Mouse (Mus musculus) lung, postnatal 0 days (tissue): ENCODE measurements around the gene Cd4. TPM values are rescaled to one million over a fixed set of nuclear protein-coding genes. Genes with fewer than 3 reads are reported as not detected.

Experiments used
- ATAC-seq: fragments of 200-750 bp; cut with Nextera tagmentation; 2 replicates; pipeline ENCODE4 v1.8.0; 2017; ENCODE audit warnings: moderate library complexity
- DNase-seq: peaks from one replicate; pipeline ENCODE4 v3.0.0-alpha.2; 2016; ENCODE audit warnings: low spot score
- H3K27ac ChIP-seq: fragments of 300-500 bp; sonication (generic); 2 replicates; pipeline ENCODE4 v1.5.1; 2014; ENCODE audit warnings: antibody characterized with exemption, mild to moderate bottlenecking, low read length, mixed read lengths
- H3K27me3 ChIP-seq: fragments of 300-500 bp; sonication (generic); replicated peaks from 2 replicates; pipeline ENCODE4 v1.6.1; 2014; ENCODE audit warnings: low read length, mixed read lengths; ENCODE audit not compliant: insufficient read depth
- H3K36me3 ChIP-seq: fragments of 300-500 bp; sonication (generic); 2 replicates; pipeline ENCODE4 v1.6.1; 2014; ENCODE audit warnings: low read length, mixed read lengths; ENCODE audit not compliant: insufficient read depth
- H3K4me1 ChIP-seq: fragments of 300-500 bp; sonication (generic); 2 replicates; pipeline ENCODE4 v1.6.1; 2014; ENCODE audit warnings: antibody characterized with exemption, low read depth, low read length, mixed read lengths; ENCODE audit not compliant: insufficient read depth
- H3K4me2 ChIP-seq: fragments of 300-500 bp; sonication (generic); replicated peaks from 2 replicates; pipeline ENCODE4 v1.6.1; 2014; ENCODE audit warnings: low read depth, mild to moderate bottlenecking, low read length, moderate library complexity, mixed read lengths
- H3K4me3 ChIP-seq: fragments of 300-500 bp; sonication (generic); 2 replicates; pipeline ENCODE4 v1.5.1; 2014; ENCODE audit warnings: low read depth, low read length
- H3K9ac ChIP-seq: fragments of 300-500 bp; sonication (generic); replicated peaks from 2 replicates; pipeline ENCODE4 v1.6.1; 2014; ENCODE audit warnings: low read depth, mild to moderate bottlenecking
- H3K9me3 ChIP-seq: fragments of 300-500 bp; sonication (generic); 2 replicates; pipeline ENCODE4 v1.6.1; 2016; ENCODE audit warnings: low read length, mixed read lengths
- CTCF ChIP-seq: IDR thresholded peaks from 2 replicates; pipeline ENCODE4 v1.5.1; 2016; ENCODE audit warnings: antibody characterized with exemption, mild to moderate bottlenecking
- EP300 ChIP-seq: IDR thresholded peaks from 2 replicates; pipeline ENCODE4 v1.6.1; 2016; ENCODE audit warnings: antibody characterized with exemption, mild to moderate bottlenecking, control low read depth
- WGBS: fragments of 180-500 bp; shearing (Covaris S2); extraction: QIAGEN DNeasy Blood & Tissue Kit; methylation state at CpG from one replicate; pipeline ENCODE4 v1.1.7; 2014; 5-methylcytosine and 5-hydroxymethylcytosine counted together
- polyA plus RNA-seq: library from polyadenylated mRNA; unstranded; fragments of >200 nt; fragmentation: Nextera tagmentation; extraction: Ambion mirVana; gene quantifications from 2 replicates; pipeline ENCODE4 v1.2.1, GENCODE M21; 2015

Cd4 gene
- polyA plus RNA-seq, 1 experiment from 2014 or later, result 0.10 TPM

DNA sequence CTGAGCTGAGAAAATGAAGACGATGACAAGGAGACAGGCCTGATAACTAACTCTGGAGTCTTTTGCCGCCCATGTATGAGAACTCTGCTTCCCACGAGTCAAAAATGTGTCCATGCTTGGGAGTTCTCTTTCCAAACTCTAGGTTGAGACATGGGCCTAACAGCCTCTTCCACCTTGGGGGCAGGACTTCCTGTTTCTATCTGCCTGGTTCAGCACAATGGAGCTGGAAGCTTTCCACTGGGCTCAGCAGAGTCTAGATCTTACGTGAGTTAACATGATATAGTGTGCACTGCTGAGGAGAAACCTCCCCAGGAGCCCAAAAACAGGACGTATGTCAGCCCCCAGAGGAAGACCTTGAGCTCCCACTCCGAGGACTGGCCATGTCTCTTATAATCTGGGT lies 25.2 kb upstream of the Cd4 start:
- TF ChIP-seq CTCF, result no peak
- no peak for TF ChIP-seq EP300
- Histone ChIP-seq H3K27ac (no peak overlapping the region), H3K36me3 (peaks cover 9% of the 10 kb centered on the region; the same call in 1 of the 2 replicates), H3K27me3 (no peaks in the 10 kb centered on the region), H3K9me3 (no peaks in the 10 kb centered on the region), H3K4me2 (no peak overlapping the region), H3K4me1 (peaks cover 14% of the 10 kb centered on the region; the same call in 1 of the 2 replicates), H3K9ac (no peak overlapping the region), H3K4me3 (no peak overlapping the region)
- DNase-seq, result no peak
- 55% methylated on average over 6 of the region's 6 CpGs for WGBS
- ATAC-seq, result no peak

DNA sequence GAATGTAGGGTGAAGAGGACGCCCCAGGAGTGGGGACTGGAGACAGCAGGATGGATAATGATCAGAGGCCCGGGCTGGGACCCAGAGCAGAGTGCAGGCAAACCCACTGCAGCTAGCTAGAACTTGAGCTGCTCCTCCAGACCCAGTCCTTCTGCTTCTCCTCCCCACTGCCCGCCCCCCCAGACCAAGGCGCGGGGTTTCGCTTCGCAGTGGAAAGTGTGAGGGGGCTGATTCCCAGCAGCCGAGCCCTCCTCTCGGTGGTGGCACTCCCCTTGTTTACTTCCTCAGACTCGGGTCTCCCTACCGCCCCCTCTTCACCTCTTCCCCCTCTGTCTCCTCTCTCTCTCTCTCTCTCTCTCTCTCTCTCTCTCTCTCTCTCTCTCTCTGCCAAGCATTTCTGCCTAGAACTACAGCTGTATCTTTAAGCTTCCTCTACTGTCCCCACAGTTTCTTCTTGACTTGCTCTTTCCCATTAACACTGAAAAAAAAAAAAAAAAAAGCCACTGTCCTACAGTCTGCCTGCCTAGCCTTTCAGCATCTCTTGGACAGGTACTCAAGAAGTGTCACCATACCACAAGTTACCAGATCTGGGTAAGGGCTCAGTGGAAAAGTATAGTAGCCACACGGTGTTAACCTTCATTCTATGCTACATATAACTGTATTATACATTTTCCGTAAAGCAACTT lies 23.7 kb upstream of the Cd4 start, which contains the start of gene Lag3:
Gene Lag3, minus strand, starts transcription at position 173 of the 686 bp plus-strand sequence.
- Histone ChIP-seq H3K27ac (no peak within 1 kb of the TSS), H3K9ac (no peak within 1 kb of the TSS), H3K36me3 (peaks cover 9% of the 10 kb centered on the region; the same call in 1 of the 2 replicates), H3K4me3 (no peak within 1 kb of the TSS), H3K4me2 (no peak within 1 kb of the TSS), H3K9me3 (no peaks in the 10 kb centered on the region), H3K4me1 (peaks cover 14% of the 10 kb centered on the region; the same call in 1 of the 2 replicates), H3K27me3 (no peaks in the 10 kb centered on the region)
- 17% methylated on average over 12 of the region's 13 CpGs for WGBS
- ATAC-seq (0 out of 2 replicates have a peak, but pooled peaks have one; percentile 8), DNase-seq (no peak)
- no peak for TF ChIP-seq EP300
- no peak for TF ChIP-seq CTCF

DNA sequence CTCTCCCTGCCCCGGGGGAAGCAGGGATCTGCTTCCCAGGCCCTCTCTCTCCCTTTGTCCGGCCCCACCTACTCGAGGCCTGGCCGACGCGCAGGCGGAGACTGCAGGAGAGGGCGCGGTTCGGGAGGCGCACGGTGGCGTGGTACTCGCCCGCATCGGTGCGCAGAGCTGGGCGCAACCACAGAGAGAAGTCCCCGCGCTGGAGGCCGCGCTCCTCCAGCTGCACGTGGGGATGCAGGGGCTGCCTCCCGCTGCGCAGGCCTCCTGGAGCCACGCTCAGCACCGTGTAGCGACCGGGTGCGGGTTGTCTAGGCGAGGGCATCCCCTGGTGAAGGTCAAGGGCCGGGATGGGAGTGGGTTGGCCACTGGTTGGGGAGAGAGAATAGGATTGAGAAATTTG lies 22.0 kb upstream of the Cd4 start:
- Histone ChIP-seq H3K27ac (no peak overlapping the region), H3K27me3 (no peaks in the 10 kb centered on the region), H3K4me1 (peaks cover 5% of the 10 kb centered on the region; the same call in 1 of the 2 replicates), H3K9ac (no peak overlapping the region), H3K36me3 (peaks cover 9% of the 10 kb centered on the region; the same call in 1 of the 2 replicates), H3K4me2 (no peak overlapping the region; the same call in 1 of the 2 replicates), H3K4me3 (no peak overlapping the region), H3K9me3 (no peaks in the 10 kb centered on the region)
- ATAC-seq, result no peak
- 13% methylated on average over 25 of the region's 32 CpGs for WGBS
- TF ChIP-seq EP300 (no peak), CTCF (no peak)
- DNase-seq, result no peak

- DNase-seq (no peak), ATAC-seq (no peak)
- WGBS, result 60% methylated on average over 1 of the region's 1 CpGs
- no peaks in the 10 kb centered on the region for H3K36me3 ChIP-seq
- no peak overlapping the region for H3K9ac ChIP-seq
- TF ChIP-seq EP300, result no peak
- TF ChIP-seq CTCF, result no peak
- no peak overlapping the region for H3K27ac ChIP-seq
- peaks cover 5% of the 10 kb centered on the region; the same call in 1 of the 2 replicates for H3K4me1 ChIP-seq
- no peaks in the 10 kb centered on the region for H3K9me3 ChIP-seq
- H3K4me2 ChIP-seq, result no peak overlapping the region
- H3K27me3 ChIP-seq, result no peaks in the 10 kb centered on the region
- no peak overlapping the region for H3K4me3 ChIP-seq
Measured at GRCm38 (mm10) chr6:124907767-124908166, 19.7 kb upstream of the Cd4 start.

GRCm38 (mm10) chr6:124904991-124905860 lies 17.2 kb upstream of the Cd4 start:
- Histone ChIP-seq H3K36me3 (no peaks in the 10 kb centered on the region), H3K27me3 (no peaks in the 10 kb centered on the region), H3K27ac (peak overlapping the region; percentile 93), H3K4me1 (peaks cover 5% of the 10 kb centered on the region; the same call in 1 of the 2 replicates), H3K9ac (0 out of 2 replicates have a peak overlapping the region, but pooled peaks have one; percentile 50), H3K4me2 (peak overlapping the region; percentile 75), H3K4me3 (peak overlapping the region; percentile 53; the same call in 1 of the 2 replicates), H3K9me3 (no peaks in the 10 kb centered on the region)
- ATAC-seq, result no peak
- no peak for TF ChIP-seq EP300
- TF ChIP-seq CTCF, result no peak
- no peak for DNase-seq
- 42% methylated on average over 15 of the region's 16 CpGs for WGBS
